Mouse (Mus musculus) myocyte (in vitro differentiated cells): ENCODE data around the gene Itpr2. TPM values are rescaled to one million over a fixed set of nuclear protein-coding genes. Genes with fewer than 3 reads are reported as not detected.

ENCODE experiments used
- H3K27me3 ChIP-seq: one replicate; pipeline ENCODE4 v1.6.1; 2011; ENCODE audit not compliant: control insufficient read depth, insufficient read depth, insufficient read length
- H3K36me3 ChIP-seq: one replicate; pipeline ENCODE4 v1.6.1; 2011; ENCODE audit not compliant: control insufficient read depth, insufficient read depth
- H3K4me2 ChIP-seq: one replicate; pipeline ENCODE4 v1.6.1; 2011; ENCODE audit warnings: low read depth, control low read depth
- H3K4me3 ChIP-seq: one replicate; pipeline ENCODE4 v1.5.1; 2011; ENCODE audit warnings: mild to moderate bottlenecking, control low read depth, moderate library complexity
- H3K79me2 ChIP-seq: one replicate; pipeline ENCODE4 v1.6.1; 2011; ENCODE audit not compliant: control insufficient read depth, insufficient read depth
- H3ac ChIP-seq: one replicate; pipeline ENCODE4 v1.6.1; 2011; ENCODE audit not compliant: control insufficient read depth, insufficient read length
- CEBPB ChIP-seq: IDR thresholded peaks from 2 replicates; pipeline ENCODE4 v1.6.1; 2011; ENCODE audit warnings: mild to moderate bottlenecking, moderate library complexity; ENCODE audit not compliant: poor library complexity, insufficient read depth, severe bottlenecking
- E2F4 ChIP-seq: IDR thresholded peaks from one replicate; pipeline ENCODE4 v1.6.1; 2011; ENCODE audit warnings: mild to moderate bottlenecking, control low read depth, moderate library complexity; ENCODE audit not compliant: insufficient read depth
- MAX ChIP-seq: IDR thresholded peaks from one replicate; pipeline ENCODE4 v1.6.1; 2011; ENCODE audit warnings: low read depth, mild to moderate bottlenecking, control low read depth
- MYOD1 ChIP-seq, 3 experiments: IDR thresholded peaks; one replicate each; pipeline ENCODE4 v1.6.1; 2011; ENCODE audit warnings: control low read depth in 2 of 3, low read depth in 2 of 3, mild to moderate bottlenecking in 2 of 3, moderate library complexity in 1 of 3; ENCODE audit not compliant: insufficient read length in 2 of 3, control insufficient read depth in 1 of 3
- MYOG ChIP-seq, 3 experiments: IDR thresholded peaks; one replicate each; pipeline ENCODE4 v1.6.1; 2011; ENCODE audit warnings: control low read depth in 2 of 3, low read depth in 2 of 3, mild to moderate bottlenecking in 2 of 3; ENCODE audit not compliant: insufficient read length in 2 of 3, control insufficient read depth in 1 of 3, insufficient read depth in 1 of 3
- POLR2A ChIP-seq: IDR thresholded peaks from one replicate; pipeline ENCODE4 v1.6.1; 2011; ENCODE audit warnings: low read depth, mild to moderate bottlenecking, control low read depth, moderate library complexity; ENCODE audit not compliant: insufficient read length
- POLR2AphosphoS2 ChIP-seq: IDR thresholded peaks from one replicate; pipeline ENCODE4 v1.6.1; 2011; ENCODE audit warnings: low read depth, control low read depth; ENCODE audit not compliant: insufficient read length
- REST ChIP-seq: IDR thresholded peaks from one replicate; pipeline ENCODE4 v1.6.1; 2011; ENCODE audit warnings: mild to moderate bottlenecking, control low read depth, moderate library complexity; ENCODE audit not compliant: insufficient read depth, insufficient read length
- SRF ChIP-seq: IDR thresholded peaks from one replicate; pipeline ENCODE4 v1.6.1; 2011; ENCODE audit warnings: low read depth; ENCODE audit not compliant: control insufficient read depth, insufficient read length
- TCF12 ChIP-seq: IDR thresholded peaks from one replicate; pipeline ENCODE4 v1.6.1; 2011; ENCODE audit warnings: mild to moderate bottlenecking, control low read depth; ENCODE audit not compliant: poor library complexity, insufficient read depth, severe bottlenecking
- TCF3 ChIP-seq: IDR thresholded peaks from one replicate; pipeline ENCODE4 v1.6.1; 2011; ENCODE audit warnings: low read depth, control low read depth; ENCODE audit not compliant: insufficient read length
- USF1 ChIP-seq: IDR thresholded peaks from one replicate; pipeline ENCODE4 v1.6.1; 2011; ENCODE audit warnings: low read depth, mild to moderate bottlenecking, control low read depth, moderate library complexity
- polyA plus RNA-seq: library from polyadenylated mRNA; unstranded; fragments of >200 nt; fragmentation: generic; extraction: Trizol; gene quantifications from one replicate; pipeline ENCODE4 v1.2.1, GENCODE M21; 2012; ENCODE audit warnings: missing spikeins

Itpr2 gene
- polyA plus RNA-seq, 1 experiment: 4.7 TPM

DNA sequence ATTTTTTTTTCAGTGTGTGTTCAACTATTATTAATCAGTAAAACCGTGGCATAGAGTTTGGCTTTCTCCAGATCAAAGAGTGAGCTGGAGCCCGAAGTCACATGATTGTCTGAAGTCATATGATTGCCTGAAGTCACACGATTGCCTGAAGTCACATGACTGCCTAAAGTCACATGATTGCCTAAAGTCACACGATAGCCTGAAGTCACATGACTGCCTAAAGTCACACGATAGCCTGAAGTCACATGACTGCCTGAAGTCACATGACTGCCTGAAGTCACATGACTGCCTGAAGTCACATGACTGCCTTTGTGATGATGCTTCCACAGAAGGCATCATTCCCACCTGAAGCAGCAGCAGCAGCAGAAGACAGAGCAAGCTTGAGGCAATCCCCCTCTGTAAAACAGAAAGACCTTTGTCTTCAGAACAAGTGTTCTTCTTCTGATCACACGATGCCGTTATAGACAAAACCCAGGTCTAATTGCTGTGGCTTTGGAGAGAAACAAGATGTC is 304.1 kb downstream of the Itpr2 start:
- Histone ChIP-seq H3K27me3 (no peaks in the 10 kb centered on the region), H3K4me3 (no peak overlapping the region)

DNA sequence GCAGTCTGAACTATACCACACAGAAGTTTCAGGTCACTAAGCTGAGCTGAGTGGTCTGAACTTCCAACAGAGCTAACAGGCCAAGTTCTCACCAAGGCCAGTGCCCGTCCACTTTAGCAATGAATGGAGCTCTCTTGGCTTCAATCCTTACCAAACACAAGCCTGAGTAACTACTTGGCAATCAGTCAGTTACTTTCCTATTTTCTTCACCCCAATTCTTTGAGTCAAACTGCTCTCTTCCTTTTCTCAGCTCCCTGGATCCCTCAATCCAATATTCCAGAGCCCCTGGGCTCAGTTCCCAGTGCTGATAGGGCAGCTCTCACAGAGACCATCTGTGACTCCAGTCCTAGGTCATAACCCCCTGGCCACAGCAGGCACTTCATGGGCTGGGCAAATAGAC is 305.3 kb downstream of the Itpr2 start:
- no peaks in the 10 kb centered on the region for H3K27me3 ChIP-seq
- TF ChIP-seq MYOD1 (IDR thresholded peaks at IDR 0.05; ENCODE audit: control insufficient read depth in 1 of 3, insufficient read length in 2 of 3, low read depth in 2 of 3) (no peak), POLR2A (no peak), CEBPB (no peak), REST (no peak), SRF (no peak), MAX (no peak), MYOG (IDR thresholded peaks at IDR 0.05; ENCODE audit: control insufficient read depth in 1 of 3, insufficient read depth in 1 of 3, insufficient read length in 2 of 3, low read depth in 2 of 3) (no peak), TCF12 (no peak), E2F4 (no peak)
- no peak overlapping the region for H3K4me3 ChIP-seq

More for the DNA sequence above, 304.1 kb downstream of the Itpr2 start:
- H3K4me2 ChIP-seq: no peak overlapping the region
- no peaks in the 10 kb centered on the region for H3K79me2 ChIP-seq
- H3ac ChIP-seq: no peak overlapping the region
- no peaks in the 10 kb centered on the region for H3K36me3 ChIP-seq
- TF ChIP-seq REST (no peak), MYOG (IDR thresholded peaks at IDR 0.05; ENCODE audit: control insufficient read depth in 1 of 3, insufficient read depth in 1 of 3, insufficient read length in 2 of 3, low read depth in 2 of 3) (no peak), USF1 (no peak), CEBPB (no peak), MYOD1 (IDR thresholded peaks at IDR 0.05; ENCODE audit: control insufficient read depth in 1 of 3, insufficient read length in 2 of 3, low read depth in 2 of 3) (no peak), TCF3 (no peak), TCF12 (no peak), POLR2AphosphoS2 (no peak)

DNA sequence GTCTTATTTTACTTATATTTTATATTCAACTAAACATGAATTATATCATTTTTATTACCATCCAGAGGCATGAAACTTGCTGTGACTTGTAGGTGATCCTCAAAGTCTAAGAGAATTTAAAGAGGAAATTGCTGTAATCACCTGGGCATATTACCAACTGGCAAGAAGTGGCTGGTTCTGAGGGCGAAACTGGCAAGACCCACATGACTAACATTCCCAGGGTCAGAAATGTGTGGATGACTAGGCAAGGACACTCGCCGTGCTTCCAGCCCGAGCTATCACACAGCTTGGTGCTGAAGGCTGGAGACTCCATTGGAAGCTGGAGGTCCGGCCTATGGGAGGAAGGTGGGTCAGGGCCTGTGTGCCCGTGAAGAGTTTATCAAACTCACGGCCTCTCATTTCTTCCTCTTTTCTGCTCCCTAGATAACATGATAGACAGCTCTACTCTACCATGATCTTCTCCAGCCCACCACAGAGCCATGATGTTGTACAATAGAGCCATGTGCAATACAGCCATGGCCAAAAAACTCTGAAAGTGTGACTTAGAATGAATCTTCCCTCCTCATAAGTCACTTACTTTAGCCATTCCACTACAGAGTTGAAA is 306.1 kb downstream of the Itpr2 start:
- Histone ChIP-seq H3ac (no peak overlapping the region), H3K27me3 (no peaks in the 10 kb centered on the region), H3K4me3 (no peak overlapping the region), H3K79me2 (no peaks in the 10 kb centered on the region), H3K36me3 (no peaks in the 10 kb centered on the region), H3K4me2 (no peak overlapping the region)
- TF ChIP-seq E2F4: no peak
- no peak for TF ChIP-seq POLR2AphosphoS2
- no peak for TF ChIP-seq USF1
- TF ChIP-seq TCF12: no peak
- TF ChIP-seq TCF3: no peak
- TF ChIP-seq SRF: no peak
- no peak for TF ChIP-seq CEBPB
- TF ChIP-seq MAX: no peak
- no peak for TF ChIP-seq REST

More for the DNA sequence above, 305.3 kb downstream of the Itpr2 start:
- Histone ChIP-seq H3K4me2 (no peak overlapping the region), H3K79me2 (no peaks in the 10 kb centered on the region), H3K36me3 (no peaks in the 10 kb centered on the region), H3ac (no peak overlapping the region)

DNA sequence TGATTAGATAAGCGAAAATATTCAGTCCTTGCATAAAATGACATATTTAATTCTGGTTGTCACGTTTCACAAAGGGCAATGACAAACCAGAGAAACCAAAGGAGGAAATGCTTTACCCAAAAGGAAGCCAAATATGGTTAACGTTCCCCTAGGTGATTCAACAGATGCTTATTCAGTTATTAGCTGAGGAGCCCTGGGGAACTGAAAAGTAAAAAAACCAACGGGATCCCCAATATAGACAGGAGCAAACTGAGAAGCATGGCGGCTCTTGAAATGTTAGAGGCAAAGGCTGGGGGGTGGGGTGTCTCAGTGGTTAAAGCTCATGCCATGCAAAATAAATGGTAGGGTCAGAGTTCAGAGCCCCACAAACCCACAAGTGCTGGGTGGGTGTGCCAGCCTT is 310.1 kb downstream of the Itpr2 start:
- no peak for TF ChIP-seq REST
- TF ChIP-seq TCF3: no peak
- Histone ChIP-seq H3K36me3 (no peaks in the 10 kb centered on the region), H3ac (no peak overlapping the region), H3K27me3 (no peaks in the 10 kb centered on the region), H3K4me2 (no peak overlapping the region), H3K4me3 (no peak overlapping the region), H3K79me2 (no peaks in the 10 kb centered on the region)

DNA sequence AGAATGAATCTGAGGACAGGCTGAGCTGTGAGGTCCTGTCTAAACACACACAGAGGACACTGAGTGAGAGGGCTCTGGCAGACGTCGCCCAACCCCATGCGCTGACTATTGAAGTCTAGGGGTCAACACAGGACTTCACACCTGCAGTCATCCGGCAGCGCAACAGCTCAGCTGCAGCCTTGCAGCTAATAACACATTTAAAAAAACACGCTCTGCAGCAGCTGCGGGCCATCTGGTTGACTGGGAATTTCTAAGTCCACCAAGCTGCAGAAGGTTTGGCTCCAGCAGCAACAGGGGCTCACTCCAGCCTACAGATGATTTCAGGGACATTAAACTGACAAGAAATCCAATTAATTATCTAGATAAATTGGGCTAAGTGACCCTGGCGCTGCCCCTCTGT is 312.0 kb downstream of the Itpr2 start:
- Histone ChIP-seq H3K79me2 (no peaks in the 10 kb centered on the region), H3K27me3 (no peaks in the 10 kb centered on the region), H3ac (no peak overlapping the region), H3K4me3 (no peak overlapping the region), H3K4me2 (no peak overlapping the region), H3K36me3 (no peaks in the 10 kb centered on the region)
- peak in 1 of 3 experiments; percentile 17 for TF ChIP-seq MYOG (IDR thresholded peaks at IDR 0.05; ENCODE audit: control insufficient read depth in 1 of 3, insufficient read depth in 1 of 3, insufficient read length in 2 of 3, low read depth in 2 of 3)
- TF ChIP-seq POLR2AphosphoS2: no peak
- no peak for TF ChIP-seq TCF12
